Mouse (Mus musculus) C2C12 (cell line): ENCODE results near the gene Sipa1.

Source experiments
- CEBPB ChIP-seq: IDR thresholded peaks from one replicate; pipeline ENCODE4 v1.6.1; 2011; ENCODE audit warnings: low read depth, mild to moderate bottlenecking, control low read depth, moderate library complexity
- CTCF ChIP-seq: IDR thresholded peaks from one replicate; pipeline ENCODE4 v1.5.1; 2011; ENCODE audit not compliant: control insufficient read depth, insufficient read depth, insufficient read length
- MAX ChIP-seq: IDR thresholded peaks from one replicate; pipeline ENCODE4 v1.6.1; 2011; ENCODE audit warnings: mild to moderate bottlenecking, control low read depth
- MYOD1 ChIP-seq: IDR thresholded peaks from one replicate; pipeline ENCODE4 v1.6.1; 2011; ENCODE audit warnings: low read depth; ENCODE audit not compliant: control insufficient read depth, insufficient read length
- MYOG ChIP-seq: IDR thresholded peaks from one replicate; pipeline ENCODE4 v1.6.1; 2011; ENCODE audit not compliant: control insufficient read depth, insufficient read length; ENCODE audit errors: extremely low read depth
- USF1 ChIP-seq: IDR thresholded peaks from one replicate; pipeline ENCODE4 v1.6.1; 2011; ENCODE audit warnings: low read depth, mild to moderate bottlenecking, control low read depth, moderate library complexity

DNA sequence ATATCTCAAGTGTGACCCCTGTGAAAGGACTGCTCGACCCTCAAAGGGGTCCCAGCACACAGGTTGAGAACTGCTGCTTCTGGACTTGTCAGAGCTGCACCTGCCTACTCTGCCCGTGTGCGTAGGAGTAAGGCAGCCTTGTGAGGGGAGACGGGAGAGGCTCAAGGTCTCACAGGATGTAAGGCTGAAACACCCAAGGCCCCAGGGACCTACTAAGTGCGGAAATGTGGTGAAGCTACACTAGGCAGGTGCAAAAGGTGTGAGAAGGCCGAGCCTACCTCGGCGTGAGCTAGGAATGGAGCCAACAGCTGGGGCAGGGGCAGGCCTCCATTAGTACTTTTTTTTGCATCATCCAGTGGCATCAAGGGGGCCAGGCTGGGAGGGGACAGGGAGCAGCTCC is 1.2 kb downstream of the Sipa1 start:
- TF ChIP-seq USF1 (no peak), CTCF (no peak), MAX (no peak), MYOG (no peak), CEBPB (no peak), MYOD1 (no peak)
